Mouse (Mus musculus) neural tube, embryonic 15.5 days (tissue): ENCODE data around the gene Tmem123. TPM values are rescaled to one million over a fixed set of nuclear protein-coding genes. Genes with fewer than 3 reads are reported as not detected.

ENCODE experiments used
- ATAC-seq: fragments of 200-750 bp; cut with Nextera tagmentation; 2 replicates; pipeline ENCODE4 v1.8.0; 2017; ENCODE audit warnings: mild to moderate bottlenecking, moderate TSS enrichment, moderate library complexity; ENCODE audit not compliant: low FRiP score
- H3K27ac ChIP-seq: fragments of 300-500 bp; sonication (generic); replicated peaks from 2 replicates; pipeline ENCODE4 v1.5.1; 2015; ENCODE audit warnings: mild to moderate bottlenecking, inconsistent platforms
- H3K27me3 ChIP-seq: fragments of 300-500 bp; sonication (generic); replicated peaks from 2 replicates; pipeline ENCODE4 v1.6.1; 2015; ENCODE audit warnings: inconsistent platforms
- H3K36me3 ChIP-seq: fragments of 300-500 bp; sonication (generic); 2 replicates; pipeline ENCODE4 v1.6.1; 2015; ENCODE audit warnings: inconsistent platforms
- H3K4me1 ChIP-seq: fragments of 300-500 bp; sonication (generic); 2 replicates; pipeline ENCODE4 v1.6.1; 2015; ENCODE audit warnings: inconsistent platforms
- H3K4me2 ChIP-seq: fragments of 300-500 bp; sonication (generic); 2 replicates; pipeline ENCODE4 v1.6.1; 2015; ENCODE audit warnings: inconsistent platforms, mild to moderate bottlenecking, moderate library complexity
- H3K4me3 ChIP-seq: fragments of 300-500 bp; sonication (generic); replicated peaks from 2 replicates; pipeline ENCODE4 v1.5.1; 2015; ENCODE audit warnings: mild to moderate bottlenecking, inconsistent platforms
- H3K9ac ChIP-seq: fragments of 300-500 bp; sonication (generic); replicated peaks from 2 replicates; pipeline ENCODE4 v1.6.1; 2015; ENCODE audit warnings: mild to moderate bottlenecking, inconsistent platforms
- H3K9me3 ChIP-seq: fragments of 300-500 bp; sonication (generic); replicated peaks from 2 replicates; pipeline ENCODE4 v1.6.1; 2016; ENCODE audit warnings: inconsistent platforms
- WGBS: fragments of 180-500 bp; shearing (Covaris S2); methylation state at CpG from one replicate; pipeline ENCODE4 v1.1.7; 2015; ENCODE audit warnings: mixed read lengths; 5-methylcytosine and 5-hydroxymethylcytosine counted together
- polyA plus RNA-seq: library from polyadenylated mRNA; unstranded; fragments of >200 nt; fragmentation: Nextera tagmentation; extraction: Ambion mirVana; gene quantifications from 2 replicates; pipeline ENCODE4 v1.2.1, GENCODE M21; 2015

The Tmem123 gene
- polyA plus RNA-seq, result 13.5 and 32.2 TPM in 2 replicates

DNA sequence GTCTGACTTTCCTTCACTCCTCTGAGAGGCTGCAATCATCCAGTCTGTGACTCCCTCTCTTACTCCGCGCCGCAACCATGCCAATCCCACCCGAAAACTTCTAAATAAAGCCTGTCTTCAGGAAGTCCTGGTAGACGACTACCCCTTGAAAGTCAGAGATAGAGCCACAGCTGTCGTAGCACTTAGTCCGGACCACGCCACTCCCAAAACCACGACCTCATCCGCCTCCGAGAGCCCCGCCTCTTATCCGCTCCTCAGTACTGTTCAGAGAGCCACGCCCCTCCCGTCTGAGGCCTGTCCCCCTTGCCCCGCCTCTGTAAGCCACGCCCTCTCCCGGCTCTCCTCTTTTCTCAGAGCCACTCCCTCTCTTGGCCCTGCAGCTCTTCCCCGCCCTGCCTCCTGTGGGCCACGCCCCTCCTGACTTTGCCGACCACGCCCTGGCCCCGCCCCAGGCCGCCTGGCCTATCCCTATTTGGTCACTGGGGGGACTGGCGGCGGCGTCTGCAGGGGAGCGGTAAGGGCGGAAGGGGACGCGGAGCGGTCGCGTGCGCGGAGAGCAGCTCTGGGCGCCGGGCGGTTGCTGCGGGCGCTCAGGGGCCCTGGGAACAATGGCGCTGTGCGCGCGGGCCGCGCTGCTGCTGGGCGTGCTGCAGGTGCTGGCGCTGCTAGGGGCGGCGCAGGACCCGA is at the start of gene Tmem123:
TSS of gene Tmem123 (plus strand) at position 428 of the 687 bp plus-strand sequence.
- ATAC-seq, result peak; percentile 99
- peaks cover 11% of the 10 kb centered on the region for H3K27me3 ChIP-seq
- peak within 1 kb of the TSS; percentile 69 for H3K27ac ChIP-seq
- H3K4me2 ChIP-seq, result peak within 1 kb of the TSS; percentile 79
- 0 out of 2 replicates have a peak, but pooled peaks cover 3% of the 10 kb centered on the region for H3K9me3 ChIP-seq
- no peaks in the 10 kb centered on the region for H3K36me3 ChIP-seq
- H3K9ac ChIP-seq, result peak within 1 kb of the TSS; percentile 73
- whole genome bisulfite sequencing, result 0% methylated on average over 52 of the region's 52 CpGs
- peaks cover 20% of the 10 kb centered on the region for H3K4me1 ChIP-seq
- H3K4me3 ChIP-seq, result peak within 1 kb of the TSS; percentile 78

- peak; percentile 59; the same call in 1 of the 2 replicates for ATAC-seq
- no peaks in the 10 kb centered on the region for H3K27me3 ChIP-seq
- no peak overlapping the region for H3K4me2 ChIP-seq
- H3K4me1 ChIP-seq, result no peaks in the 10 kb centered on the region
- 43% methylated on average over 4 of the region's 4 CpGs for WGBS
- H3K27ac ChIP-seq, result no peak overlapping the region
- no peaks in the 10 kb centered on the region for H3K36me3 ChIP-seq
- H3K9me3 ChIP-seq, result no peaks in the 10 kb centered on the region
- no peak overlapping the region for H3K9ac ChIP-seq
- no peak overlapping the region for H3K4me3 ChIP-seq
Measured at GRCm38 (mm10) chr9:7714062-7714907, 49.6 kb upstream of the Tmem123 start.

DNA sequence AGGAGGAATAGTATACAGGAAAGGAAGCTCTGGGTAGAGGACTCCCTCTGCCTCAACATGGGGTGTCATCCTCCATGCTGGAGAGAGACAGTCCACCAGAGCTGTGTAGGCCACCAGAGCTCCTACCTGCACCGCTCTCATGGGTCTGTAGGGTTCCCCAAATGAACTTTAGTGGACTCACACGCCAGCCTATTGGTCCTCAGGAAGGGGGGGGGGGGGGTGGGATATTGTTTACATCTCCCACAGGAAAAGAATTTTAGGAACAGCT is 49.0 kb upstream of the Tmem123 start:
- Histone ChIP-seq H3K9me3 (no peaks in the 10 kb centered on the region), H3K36me3 (no peaks in the 10 kb centered on the region), H3K4me2 (no peak overlapping the region), H3K27ac (no peak overlapping the region), H3K4me1 (no peaks in the 10 kb centered on the region), H3K4me3 (no peak overlapping the region), H3K9ac (no peak overlapping the region), H3K27me3 (no peaks in the 10 kb centered on the region)
- WGBS, result 71% methylated on average over 2 of the region's 2 CpGs
- ATAC-seq, result no peak

DNA sequence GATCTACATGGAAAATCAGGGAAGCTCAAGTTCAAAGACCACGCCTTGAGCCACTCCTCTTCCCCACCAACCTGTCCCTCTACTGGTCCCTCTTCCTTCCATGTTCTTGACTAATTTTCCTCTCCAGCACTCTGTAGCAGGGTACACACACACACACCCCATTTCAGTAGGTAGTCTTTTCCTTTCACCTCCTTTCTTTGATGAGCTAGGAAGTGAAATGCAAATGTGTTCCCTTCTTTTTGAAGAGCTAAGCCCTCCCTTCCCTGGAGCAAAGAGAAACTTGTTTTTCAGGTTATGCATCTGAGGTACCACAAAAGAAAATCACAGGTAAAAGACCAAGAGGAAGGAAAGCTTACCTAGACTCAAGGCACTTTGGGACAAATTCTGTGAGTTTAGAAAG is 42.3 kb upstream of the Tmem123 start:
- Histone ChIP-seq H3K27me3 (no peaks in the 10 kb centered on the region), H3K36me3 (no peaks in the 10 kb centered on the region), H3K9ac (no peak overlapping the region), H3K4me2 (no peak overlapping the region), H3K27ac (no peak overlapping the region), H3K9me3 (no peaks in the 10 kb centered on the region), H3K4me3 (no peak overlapping the region), H3K4me1 (no peaks in the 10 kb centered on the region)
- WGBS, result 92% methylated on average over 1 of the region's 1 CpGs
- ATAC-seq, result no peak

DNA sequence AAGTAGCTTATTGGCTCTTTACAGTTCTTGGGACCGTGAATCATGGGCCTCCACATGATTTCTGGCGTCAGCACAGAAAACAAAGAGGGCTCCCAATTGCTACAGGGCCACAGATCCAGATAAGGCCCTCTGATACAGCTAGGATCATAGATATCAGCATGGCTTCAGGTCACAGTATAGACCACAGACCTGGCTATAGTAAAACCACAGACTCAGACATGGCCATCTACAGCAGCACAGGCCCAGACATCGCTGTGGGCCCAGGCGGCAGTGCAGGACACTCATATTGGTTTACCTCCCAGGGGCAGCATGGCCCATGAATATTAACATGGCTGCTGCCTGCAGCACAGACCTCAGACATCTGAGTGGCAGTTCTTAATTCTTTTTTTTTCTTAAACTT is 34.8 kb upstream of the Tmem123 start:
- Histone ChIP-seq H3K9me3 (no peaks in the 10 kb centered on the region), H3K4me1 (no peaks in the 10 kb centered on the region), H3K4me2 (no peak overlapping the region), H3K4me3 (no peak overlapping the region), H3K36me3 (no peaks in the 10 kb centered on the region), H3K27me3 (no peaks in the 10 kb centered on the region), H3K9ac (no peak overlapping the region), H3K27ac (no peak overlapping the region)
- WGBS, result 82% methylated on average over 4 of the region's 4 CpGs
- ATAC-seq, result no peak

DNA sequence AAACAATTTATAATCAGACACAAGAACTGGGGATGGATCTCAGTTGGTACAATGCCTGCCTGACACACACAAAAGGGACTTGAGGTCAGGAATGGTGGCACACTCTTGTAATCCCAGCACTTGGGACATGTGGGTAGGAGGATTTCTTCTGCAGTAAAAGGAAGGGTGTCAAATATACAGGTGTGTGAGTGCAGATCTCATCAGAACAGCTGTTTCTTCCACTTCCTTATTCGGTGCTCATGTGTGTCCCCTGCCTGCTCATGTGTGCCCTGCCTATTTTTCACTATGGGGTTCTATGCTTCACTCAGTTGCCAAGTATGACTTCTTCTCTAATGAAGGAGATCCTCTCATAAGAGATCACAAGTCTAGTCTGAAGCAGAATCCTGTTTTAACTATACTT is 21.1 kb upstream of the Tmem123 start:
- no peak overlapping the region for H3K4me2 ChIP-seq
- H3K27me3 ChIP-seq, result no peaks in the 10 kb centered on the region
- no peak for ATAC-seq
- 80% methylated on average over 1 of the region's 1 CpGs for WGBS
- no peak overlapping the region for H3K9ac ChIP-seq
- no peak overlapping the region for H3K4me3 ChIP-seq
- no peak overlapping the region for H3K27ac ChIP-seq
- H3K9me3 ChIP-seq, result no peaks in the 10 kb centered on the region
- no peaks in the 10 kb centered on the region for H3K36me3 ChIP-seq
- H3K4me1 ChIP-seq, result no peaks in the 10 kb centered on the region

DNA sequence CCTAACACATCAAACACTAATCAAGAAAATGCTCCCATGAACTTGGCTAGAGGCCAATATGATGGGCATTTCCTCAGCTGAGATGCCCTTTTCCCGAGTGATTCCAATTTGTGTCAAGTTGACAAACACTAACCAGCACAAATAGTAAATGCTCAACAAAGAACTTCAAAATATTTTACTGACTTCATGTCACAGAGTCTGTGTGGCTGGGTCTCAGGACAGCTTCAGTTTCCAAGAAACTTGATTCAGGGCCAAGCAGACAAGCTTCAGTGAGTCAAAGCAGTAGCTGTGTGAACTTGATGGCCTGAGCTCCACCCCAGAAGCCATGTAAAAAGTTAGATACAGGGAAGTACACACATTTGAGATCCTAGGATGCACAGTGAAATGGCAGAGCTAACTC is 19.7 kb upstream of the Tmem123 start:
- WGBS, result 86% methylated on average over 1 of the region's 1 CpGs
- H3K36me3 ChIP-seq, result no peaks in the 10 kb centered on the region
- ATAC-seq, result no peak
- H3K27ac ChIP-seq, result no peak overlapping the region
- H3K4me3 ChIP-seq, result no peak overlapping the region
- H3K9me3 ChIP-seq, result no peaks in the 10 kb centered on the region
- H3K4me2 ChIP-seq, result no peak overlapping the region
- no peak overlapping the region for H3K9ac ChIP-seq
- H3K4me1 ChIP-seq, result no peaks in the 10 kb centered on the region
- no peaks in the 10 kb centered on the region for H3K27me3 ChIP-seq

GRCm38 (mm10) chr9:7748881-7749280 is 15.0 kb upstream of the Tmem123 start:
- H3K4me1 ChIP-seq, result no peaks in the 10 kb centered on the region
- no peaks in the 10 kb centered on the region for H3K27me3 ChIP-seq
- H3K9me3 ChIP-seq, result no peaks in the 10 kb centered on the region
- no peak overlapping the region for H3K4me2 ChIP-seq
- 84% methylated on average over 3 of the region's 3 CpGs for WGBS
- no peak overlapping the region for H3K27ac ChIP-seq
- H3K36me3 ChIP-seq, result no peaks in the 10 kb centered on the region
- H3K4me3 ChIP-seq, result no peak overlapping the region
- no peak overlapping the region for H3K9ac ChIP-seq
- ATAC-seq, result no peak

GRCm38 (mm10) chr9:7749537-7749936 is 14.3 kb upstream of the Tmem123 start:
- no peak overlapping the region for H3K9ac ChIP-seq
- no peak overlapping the region for H3K27ac ChIP-seq
- H3K4me1 ChIP-seq, result no peaks in the 10 kb centered on the region
- no peak for ATAC-seq
- WGBS, result 51% methylated on average over 4 of the region's 4 CpGs
- no peaks in the 10 kb centered on the region for H3K27me3 ChIP-seq
- H3K4me2 ChIP-seq, result no peak overlapping the region
- H3K9me3 ChIP-seq, result no peaks in the 10 kb centered on the region
- H3K36me3 ChIP-seq, result no peaks in the 10 kb centered on the region
- H3K4me3 ChIP-seq, result no peak overlapping the region

DNA sequence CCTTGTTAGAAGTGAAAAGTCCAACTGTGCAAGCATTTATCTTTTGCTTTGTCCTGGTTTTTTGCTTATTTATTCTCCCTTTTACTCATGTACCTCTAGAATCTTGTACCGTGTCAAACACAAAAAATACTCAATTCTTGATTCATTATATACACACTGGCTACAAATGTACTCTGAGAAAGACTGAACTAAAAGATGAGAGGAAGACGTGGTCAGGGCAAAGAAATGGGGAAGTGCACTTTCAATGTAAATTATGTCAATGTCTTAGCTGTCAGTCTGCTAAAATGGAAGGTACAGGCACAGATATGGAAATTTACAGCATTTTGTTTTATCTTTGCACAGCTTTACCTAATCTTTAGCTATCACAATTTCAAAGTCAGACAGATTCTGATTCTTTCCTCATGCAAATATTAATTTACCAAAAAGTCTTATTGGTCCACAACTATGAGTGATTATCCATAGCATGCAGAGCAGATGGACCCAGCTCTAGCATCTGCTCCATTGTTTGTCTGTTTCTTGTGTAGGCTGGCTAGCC is 7.9 kb upstream of the Tmem123 start:
- no peak for ATAC-seq
- Histone ChIP-seq H3K4me3 (no peak overlapping the region), H3K9ac (no peak overlapping the region)

GRCm38 (mm10) chr9:7761906-7762455 is 1.9 kb upstream of the Tmem123 start:
- no peaks in the 10 kb centered on the region for H3K36me3 ChIP-seq
- no peak overlapping the region for H3K4me3 ChIP-seq
- 36% methylated on average over 17 of the region's 17 CpGs for WGBS
- H3K9me3 ChIP-seq, result 0 out of 2 replicates have a peak, but pooled peaks cover 3% of the 10 kb centered on the region
- H3K4me1 ChIP-seq, result peaks cover 12% of the 10 kb centered on the region
- no peak overlapping the region for H3K9ac ChIP-seq
- H3K27me3 ChIP-seq, result peaks cover 11% of the 10 kb centered on the region
- no peak overlapping the region for H3K4me2 ChIP-seq
- no peak overlapping the region for H3K27ac ChIP-seq
- no peak for ATAC-seq

More for the DNA sequence above, 7.9 kb upstream of the Tmem123 start:
- H3K36me3 ChIP-seq, result no peaks in the 10 kb centered on the region
- no peak overlapping the region for H3K4me2 ChIP-seq
- no peaks in the 10 kb centered on the region for H3K4me1 ChIP-seq
- WGBS, result 85% methylated on average over 2 of the region's 2 CpGs
- no peaks in the 10 kb centered on the region for H3K27me3 ChIP-seq
- H3K27ac ChIP-seq, result no peak overlapping the region
- H3K9me3 ChIP-seq, result 0 out of 2 replicates have a peak, but pooled peaks cover 3% of the 10 kb centered on the region
